Mouse (Mus musculus) frontal cortex, postnatal 36 days (tissue): ENCODE measurements around the gene Il21r.

Experiments
- DNase-seq, 2 experiments: peaks; one replicate each; pipeline ENCODE4 v3.0.0; 2022; ENCODE audit warnings: low spot score in 2 of 2

The Il21r gene

GRCm38 (mm10) chr7:125638870-125639386 lies 35.7 kb downstream of the Il21r start:
- peak; percentile 64 to 66 for DNase-seq

GRCm38 (mm10) chr7:125643880-125644279 lies 40.7 kb downstream of the Il21r start:
- DNase-seq: no peak

GRCm38 (mm10) chr7:125645413-125645812 lies 42.2 kb downstream of the Il21r start:
- no peak for DNase-seq

GRCm38 (mm10) chr7:125649013-125649412 lies 45.8 kb downstream of the Il21r start:
- no peak for DNase-seq

- no peak for DNase-seq
These were observed 54.3 kb downstream of the Il21r start for GRCm38 (mm10) chr7:125657511-125657910.

- DNase-seq: no peak
These were observed 60.4 kb downstream of the Il21r start for GRCm38 (mm10) chr7:125663654-125664053.

GRCm38 (mm10) chr7:125670865-125671264 lies 67.6 kb downstream of the Il21r start:
- DNase-seq: no peak

GRCm38 (mm10) chr7:125671396-125671795 lies 68.2 kb downstream of the Il21r start:
- DNase-seq: no peak

- peak; percentile 27 to 59 for DNase-seq
These were observed 71.7 kb downstream of the Il21r start for GRCm38 (mm10) chr7:125674916-125675315.

- DNase-seq: no peak
These were observed 75.5 kb downstream of the Il21r start for GRCm38 (mm10) chr7:125678756-125679155.

- DNase-seq: no peak
These were observed 76.7 kb downstream of the Il21r start for GRCm38 (mm10) chr7:125679936-125680335.
